Mouse (Mus musculus) forebrain, embryonic 11.5 days (tissue): Measurements from ENCODE around the gene Cic. TPM values are rescaled to one million over a fixed set of nuclear protein-coding genes. Genes with fewer than 3 reads are reported as not detected.
A peak's percentile ranks its signal among the peaks of the same experiment; 100 is the strongest.

ENCODE experiments used
- ATAC-seq: fragments of 200-750 bp; cut with Nextera tagmentation; replicated peaks from 2 replicates; pipeline ENCODE4 v1.8.0; 2017; ENCODE audit warnings: moderate TSS enrichment; ENCODE audit not compliant: low FRiP score
- DNase-seq: peaks from one replicate; pipeline ENCODE4 v3.0.0-alpha.2; 2017; ENCODE audit warnings: low spot score
- H3K27ac ChIP-seq: fragments of 300-500 bp; sonication (generic); 2 replicates; pipeline ENCODE4 v1.5.1; 2014; ENCODE audit warnings: low read depth, low read length
- H3K27me3 ChIP-seq: fragments of 300-500 bp; sonication (generic); 2 replicates; pipeline ENCODE4 v1.6.1; 2014; ENCODE audit warnings: mild to moderate bottlenecking, low read length, mixed read lengths; ENCODE audit not compliant: control insufficient read depth, insufficient read depth
- H3K36me3 ChIP-seq: fragments of 300-500 bp; sonication (generic); 2 replicates; pipeline ENCODE4 v1.6.1; 2014; ENCODE audit warnings: mild to moderate bottlenecking, low read length, moderate library complexity, mixed read lengths; ENCODE audit not compliant: control insufficient read depth, insufficient read depth
- H3K4me1 ChIP-seq: fragments of 300-500 bp; sonication (generic); replicated peaks from 2 replicates; pipeline ENCODE4 v1.6.1; 2014; ENCODE audit warnings: low read length, mixed read lengths; ENCODE audit not compliant: control insufficient read depth, insufficient read depth
- H3K4me2 ChIP-seq: fragments of 300-500 bp; sonication (generic); 2 replicates; pipeline ENCODE4 v1.6.1; 2014; ENCODE audit warnings: low read depth, mild to moderate bottlenecking, low read length, moderate library complexity, mixed read lengths; ENCODE audit not compliant: severe bottlenecking
- H3K4me3 ChIP-seq: fragments of 300-500 bp; sonication (generic); 2 replicates; pipeline ENCODE4 v1.5.1; 2014; ENCODE audit warnings: low read depth, low read length
- H3K9ac ChIP-seq: fragments of 300-500 bp; sonication (generic); 2 replicates; pipeline ENCODE4 v1.6.1; 2014; ENCODE audit warnings: low read length
- H3K9me3 ChIP-seq: fragments of 300-500 bp; sonication (generic); 2 replicates; pipeline ENCODE4 v1.6.1; 2016; ENCODE audit warnings: low read length, mixed read lengths; ENCODE audit not compliant: control insufficient read depth
- WGBS: fragments of 180-500 bp; shearing (Covaris S2); extraction: QIAGEN DNeasy Blood & Tissue Kit; methylation state at CpG from one replicate; pipeline ENCODE4 v1.1.7; 2014; 5-methylcytosine and 5-hydroxymethylcytosine counted together
- polyA plus RNA-seq: library from polyadenylated mRNA; unstranded; fragments of >200 nt; fragmentation: Nextera tagmentation; extraction: Ambion mirVana; gene quantifications from 2 replicates; pipeline ENCODE4 v1.2.1, GENCODE M21; 2014

Cic gene
- polyA plus RNA-seq, 1 experiment from 2014 or later = 44.2 TPM

DNA sequence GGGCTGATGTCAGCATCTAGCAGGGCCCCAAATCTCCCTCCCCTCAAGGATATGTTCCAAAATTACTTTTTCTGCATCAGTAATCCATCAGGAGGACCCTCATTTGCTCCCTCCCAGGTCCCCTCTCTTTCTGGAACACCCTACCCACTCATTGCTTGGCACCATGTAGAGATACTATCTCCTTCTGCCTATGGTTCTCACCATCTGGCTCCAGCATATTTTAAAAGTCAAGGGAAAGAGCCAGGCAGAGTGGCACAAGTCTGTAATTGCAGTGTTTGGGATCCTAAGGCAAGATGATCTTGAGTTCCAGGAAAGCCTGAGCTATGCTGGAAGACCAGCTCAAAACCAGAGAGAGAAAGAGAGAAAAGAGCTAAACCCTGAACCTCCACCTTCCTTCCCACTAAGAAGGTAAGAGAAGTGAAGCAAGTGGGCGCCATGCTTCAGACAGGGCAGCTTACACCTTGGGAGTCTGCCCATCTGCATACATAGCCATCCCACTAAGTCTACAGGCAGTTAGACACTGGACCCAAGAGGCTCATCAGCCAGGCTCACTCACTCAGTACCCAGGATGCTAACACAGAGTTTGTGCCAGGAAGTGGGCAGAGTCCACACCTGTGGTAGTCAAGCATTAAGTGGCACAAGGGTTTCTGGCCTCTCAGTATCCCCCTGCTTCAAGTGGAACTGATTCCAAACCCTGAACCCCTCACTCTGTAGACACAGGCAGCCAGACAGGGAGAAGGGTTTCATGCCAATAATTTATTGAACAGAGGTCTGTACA is 39.8 kb upstream of the Cic start:
- no peak for DNase-seq
- Histone ChIP-seq H3K9me3 (no peaks in the 10 kb centered on the region), H3K4me1 (no peaks in the 10 kb centered on the region), H3K27ac (no peak overlapping the region), H3K36me3 (peaks cover 28% of the 10 kb centered on the region), H3K4me3 (no peak overlapping the region), H3K27me3 (no peaks in the 10 kb centered on the region), H3K4me2 (no peak overlapping the region), H3K9ac (no peak overlapping the region)
- no peak for ATAC-seq
- WGBS = 88% methylated on average over 1 of the region's 1 CpGs

DNA sequence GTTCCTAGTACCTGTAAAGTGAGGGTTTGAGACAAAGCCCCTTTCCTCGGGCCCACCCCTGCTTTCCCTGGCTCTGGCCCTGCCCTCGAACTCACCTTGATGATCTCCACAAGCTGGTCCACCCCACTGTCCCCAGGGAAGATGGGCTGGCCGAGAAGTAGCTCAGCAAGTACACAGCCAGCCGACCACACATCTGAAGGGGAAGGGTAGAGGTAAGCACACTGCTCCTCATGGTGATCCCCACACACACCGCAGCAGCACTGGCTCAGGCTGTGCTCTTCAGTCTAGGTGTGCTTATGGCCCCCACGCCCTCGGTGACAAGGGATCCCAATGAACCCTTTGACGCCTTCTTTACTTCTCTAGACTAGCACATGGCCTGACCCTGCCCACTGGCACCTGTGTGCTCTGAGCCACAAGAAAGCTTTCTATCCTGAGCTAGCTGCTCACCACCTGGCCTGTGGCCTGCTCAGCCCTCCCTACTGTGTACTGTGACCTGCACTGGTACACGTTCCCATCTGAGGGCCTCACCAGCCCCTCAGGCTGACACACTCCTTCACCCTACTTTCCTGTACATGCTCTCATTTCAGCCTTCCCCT is 36.7 kb upstream of the Cic start:
- no peak overlapping the region for H3K4me3 ChIP-seq
- 85% methylated on average over 9 of the region's 9 CpGs for WGBS
- H3K27ac ChIP-seq = no peak overlapping the region
- no peak overlapping the region for H3K4me2 ChIP-seq
- peaks cover 21% of the 10 kb centered on the region for H3K36me3 ChIP-seq
- H3K9me3 ChIP-seq = no peaks in the 10 kb centered on the region
- peaks cover under 1% of the 10 kb centered on the region; the same call in 1 of the 2 replicates for H3K4me1 ChIP-seq
- no peak overlapping the region for H3K9ac ChIP-seq
- DNase-seq (no peak), ATAC-seq (no peak)
- H3K27me3 ChIP-seq = no peaks in the 10 kb centered on the region

DNA sequence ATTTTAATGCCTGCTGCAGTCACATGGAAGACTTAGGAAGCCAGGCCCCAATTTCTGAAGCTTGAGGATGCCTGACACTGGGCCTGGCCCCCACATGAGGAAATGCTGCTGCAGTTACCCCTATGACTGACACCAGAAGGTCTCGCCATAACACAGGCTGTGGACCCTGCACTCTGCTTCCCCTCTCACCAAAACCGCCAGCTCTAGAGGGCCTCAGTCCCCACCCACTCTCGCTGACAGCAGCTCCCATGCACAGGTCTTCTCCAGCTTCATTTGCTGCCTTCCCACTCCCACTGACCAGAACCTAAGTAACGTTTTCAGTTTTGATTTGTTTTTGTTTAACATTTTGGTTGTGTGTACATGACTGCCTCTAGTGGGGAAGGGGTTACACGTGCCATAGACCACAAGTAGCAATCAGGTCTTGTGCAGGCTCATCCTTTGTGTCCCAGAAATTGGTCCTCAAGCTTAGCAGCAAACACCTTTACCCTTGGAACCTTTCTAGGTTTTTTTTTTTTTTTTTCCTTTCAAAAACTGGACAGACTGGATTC is 35.3 kb upstream of the Cic start:
- 65% methylated on average over 5 of the region's 5 CpGs for WGBS
- no peak for ATAC-seq
- no peaks in the 10 kb centered on the region for H3K27me3 ChIP-seq
- H3K27ac ChIP-seq = no peak overlapping the region
- no peak overlapping the region for H3K4me2 ChIP-seq
- no peak overlapping the region for H3K4me3 ChIP-seq
- H3K9me3 ChIP-seq = no peaks in the 10 kb centered on the region
- no peak overlapping the region for H3K9ac ChIP-seq
- peaks cover 21% of the 10 kb centered on the region for H3K36me3 ChIP-seq
- DNase-seq = no peak
- peaks cover 6% of the 10 kb centered on the region; the same call in 1 of the 2 replicates for H3K4me1 ChIP-seq

DNA sequence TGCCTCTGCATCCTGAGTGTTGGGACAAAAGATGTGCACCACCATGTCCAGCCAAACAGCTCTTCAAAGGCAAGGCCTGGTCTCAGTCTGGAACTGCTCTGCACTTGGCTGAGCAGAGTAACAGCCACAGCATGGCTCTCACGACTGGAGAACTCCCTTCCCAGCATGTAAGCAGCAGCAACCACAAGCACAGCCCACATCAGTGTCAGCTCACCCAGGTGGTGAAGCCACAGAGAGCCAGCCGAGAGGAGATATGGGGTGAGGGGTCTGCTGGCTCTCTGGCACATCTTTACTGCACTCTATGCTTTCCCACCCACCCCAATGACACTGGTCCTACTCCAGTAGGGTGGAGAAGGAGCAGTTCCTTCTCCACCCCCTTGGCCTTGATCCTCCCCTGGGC is 34.4 kb upstream of the Cic start:
- Histone ChIP-seq H3K4me2 (no peak overlapping the region), H3K9ac (no peak overlapping the region), H3K4me3 (no peak overlapping the region), H3K9me3 (no peaks in the 10 kb centered on the region), H3K27ac (no peak overlapping the region), H3K27me3 (no peaks in the 10 kb centered on the region), H3K4me1 (peaks cover 6% of the 10 kb centered on the region; the same call in 1 of the 2 replicates), H3K36me3 (peaks cover 21% of the 10 kb centered on the region)
- WGBS = 77% methylated on average over 2 of the region's 2 CpGs
- DNase-seq = no peak
- ATAC-seq = no peak

DNA sequence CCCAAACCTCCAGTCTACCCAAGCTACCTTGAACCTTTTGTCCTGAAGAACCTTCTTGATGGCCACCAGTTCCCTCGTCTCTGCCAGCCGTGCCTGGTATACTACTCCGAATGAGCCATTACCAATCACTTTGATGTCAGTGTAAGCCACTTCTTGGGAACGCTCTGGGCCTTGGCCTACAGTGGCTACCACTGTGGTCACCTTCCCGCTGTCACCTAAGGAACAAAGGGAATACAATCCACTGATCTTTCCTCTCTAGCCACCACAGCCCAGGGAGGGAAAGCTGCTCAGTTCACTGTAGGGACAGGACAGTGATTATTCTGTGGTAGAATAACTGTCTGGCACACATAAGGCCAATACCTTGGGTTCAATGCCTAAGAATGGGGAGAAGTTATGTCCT is 32.0 kb upstream of the Cic start:
- no peak overlapping the region for H3K4me3 ChIP-seq
- H3K9ac ChIP-seq = no peak overlapping the region; the same call in 1 of the 2 replicates

DNA sequence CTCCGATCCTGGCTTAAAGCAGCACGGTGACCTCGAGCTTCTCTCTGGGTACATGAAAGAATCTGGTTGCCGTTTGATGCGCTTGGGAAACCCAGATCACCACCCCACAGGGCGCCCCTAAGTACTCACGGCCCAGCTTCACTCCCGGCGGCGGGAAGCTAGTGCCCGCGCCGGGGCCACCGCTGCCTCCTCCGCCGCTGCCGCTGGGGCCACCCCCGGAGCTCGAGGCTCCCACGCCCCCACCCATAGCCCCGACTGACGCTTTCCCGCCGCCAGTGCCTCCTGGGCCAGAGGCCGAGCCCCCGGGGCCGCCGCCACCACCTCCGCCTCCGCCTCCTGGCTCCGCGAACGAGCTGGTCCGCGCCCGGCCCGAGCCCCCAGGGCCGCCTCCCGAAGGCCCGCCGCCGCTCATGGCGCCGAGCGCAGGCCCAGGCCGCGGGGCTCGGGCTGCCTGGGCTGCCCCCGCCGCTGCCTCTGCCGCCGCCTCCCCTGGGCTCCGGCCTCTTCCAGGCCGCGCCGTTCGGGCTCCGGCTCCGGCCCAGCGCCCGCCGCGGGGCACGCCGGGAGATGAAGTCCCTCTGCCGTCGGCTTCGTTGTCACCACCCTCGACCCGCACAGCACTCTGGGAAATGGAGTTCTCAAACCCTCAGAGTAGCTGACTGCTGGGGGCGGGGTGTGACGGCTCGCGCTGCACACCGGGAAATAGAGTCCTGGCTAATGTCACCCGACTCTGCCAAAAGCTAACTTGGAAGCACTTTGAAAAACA is 30.1 kb upstream of the Cic start, which contains the start of gene Gsk3a:
Gene Gsk3a, minus strand, starts transcription at position 603 of the 766 bp plus-strand sequence.
- peak within 1 kb of the TSS; percentile 97 for H3K4me3 ChIP-seq
- peak within 1 kb of the TSS; percentile 41 for H3K27ac ChIP-seq
- no peaks in the 10 kb centered on the region; the same call in 1 of the 2 replicates for H3K36me3 ChIP-seq
- peak within 1 kb of the TSS; percentile 96 for H3K9ac ChIP-seq
- H3K4me1 ChIP-seq = peaks cover 6% of the 10 kb centered on the region; the same call in 1 of the 2 replicates
- DNase-seq (peak; percentile 97), ATAC-seq (peak; percentile 88)
- under 1% methylated on average over 72 of the region's 76 CpGs for WGBS
- H3K9me3 ChIP-seq = no peaks in the 10 kb centered on the region
- peak within 1 kb of the TSS; percentile 81 for H3K4me2 ChIP-seq
- H3K27me3 ChIP-seq = no peaks in the 10 kb centered on the region

More for the DNA sequence above, 32.0 kb upstream of the Cic start:
- Histone ChIP-seq H3K27me3 (no peaks in the 10 kb centered on the region), H3K36me3 (peaks cover 7% of the 10 kb centered on the region; the same call in 1 of the 2 replicates), H3K4me1 (peaks cover 6% of the 10 kb centered on the region; the same call in 1 of the 2 replicates), H3K9me3 (no peaks in the 10 kb centered on the region), H3K27ac (no peak overlapping the region), H3K4me2 (no peak overlapping the region)
- DNase-seq (no peak), ATAC-seq (no peak)
- 88% methylated on average over 5 of the region's 5 CpGs for WGBS

DNA sequence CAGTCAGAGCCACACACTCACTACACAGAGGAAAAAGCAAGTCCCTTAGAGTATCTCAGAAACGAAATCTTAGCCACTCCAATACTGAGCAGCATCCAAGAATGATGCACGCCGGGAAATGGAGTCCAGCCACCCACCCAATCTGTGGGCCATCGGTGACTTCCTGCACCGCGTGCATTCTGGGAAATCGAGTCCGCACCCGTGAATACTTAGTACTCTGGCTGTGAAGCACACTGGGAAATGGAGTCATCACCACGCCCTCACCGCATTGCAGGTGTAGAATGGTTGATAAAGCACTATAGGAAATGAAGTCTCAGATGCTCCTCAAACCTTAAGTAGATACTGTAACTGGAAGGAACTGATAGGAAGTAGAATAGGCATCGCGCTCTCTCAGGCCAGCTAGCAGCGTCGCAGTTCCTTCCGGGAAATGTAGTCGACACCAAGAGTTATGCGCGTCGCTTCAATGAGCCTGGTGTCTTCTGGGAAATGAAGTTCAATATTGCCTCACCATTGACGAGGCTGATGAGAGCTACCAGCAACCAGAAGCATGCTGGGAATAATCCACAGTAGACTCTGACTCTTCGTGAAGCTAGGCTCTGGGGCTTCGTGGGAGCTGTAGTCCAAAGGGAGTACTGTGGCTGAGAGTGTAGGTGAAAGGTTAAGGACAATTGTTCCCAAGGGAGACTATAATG is 29.3 kb upstream of the Cic start:
- Histone ChIP-seq H3K27me3 (no peaks in the 10 kb centered on the region), H3K36me3 (peaks cover 3% of the 10 kb centered on the region; the same call in 1 of the 2 replicates), H3K4me1 (peaks cover 6% of the 10 kb centered on the region; the same call in 1 of the 2 replicates), H3K4me2 (peak overlapping the region; percentile 81), H3K9ac (peak overlapping the region; percentile 96; the same call in 1 of the 2 replicates), H3K9me3 (no peaks in the 10 kb centered on the region), H3K4me3 (peak overlapping the region; percentile 97), H3K27ac (peak overlapping the region; percentile 41; the same call in 1 of the 2 replicates)
- DNase-seq (peak; percentile 93), ATAC-seq (peak; percentile 93)
- WGBS = under 1% methylated on average over 23 of the region's 23 CpGs
